Mouse (Mus musculus) layer of hippocampus, adult 6 months (tissue): ENCODE measurements around the gene Cyct. TPM values are rescaled to one million over a fixed set of nuclear protein-coding genes. Genes with fewer than 3 reads are reported as not detected.

Experiments used
- long read RNA-seq, 2 experiments: library from polyadenylated mRNA; unstranded; transcript quantifications; one replicate each; pipeline ENCODE4 v2.0.0; 2019 to 2020
- microRNA-seq: library from miRNA; unstranded; fragments of <30 nt; microRNA quantifications from one replicate; pipeline ENCODE4 v1.2.0, GENCODE M21; 2020
- polyA plus RNA-seq: library from polyadenylated mRNA; unstranded; fragments of <200 nt; fragmentation: Nextera tagmentation; gene quantifications from 2 replicates; pipeline ENCODE4 v1.2.3, GENCODE M21; 2021

Gene Cyct
- polyA plus RNA-seq = not detected in 2 replicates
- long read RNA-seq, experiment 1 = 0 reads
- long read RNA-seq, experiment 2 = 0 reads

DNA sequence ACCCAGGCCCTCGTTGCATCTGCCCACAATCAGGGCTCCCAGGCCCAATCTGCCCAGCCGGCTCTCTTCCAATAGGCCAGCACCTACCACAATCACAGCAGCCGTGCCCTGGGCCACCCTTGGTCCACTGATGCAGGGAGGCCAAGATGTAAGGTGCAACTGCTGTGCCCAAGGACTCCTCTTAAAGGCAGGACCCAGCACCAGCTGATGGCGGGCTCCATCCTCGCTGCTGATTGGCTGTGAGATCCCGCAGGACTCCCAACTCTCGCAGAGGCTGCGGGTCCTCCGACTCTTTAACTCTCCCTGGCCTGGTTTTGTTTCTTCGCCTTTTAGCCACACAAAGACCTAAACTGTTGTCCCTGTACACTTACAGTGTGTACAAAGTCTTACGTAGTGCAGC lies at the start of gene Cyct:
TSS of gene Cyct (minus strand) at position 225 of the 400 bp plus-strand sequence.

DNA sequence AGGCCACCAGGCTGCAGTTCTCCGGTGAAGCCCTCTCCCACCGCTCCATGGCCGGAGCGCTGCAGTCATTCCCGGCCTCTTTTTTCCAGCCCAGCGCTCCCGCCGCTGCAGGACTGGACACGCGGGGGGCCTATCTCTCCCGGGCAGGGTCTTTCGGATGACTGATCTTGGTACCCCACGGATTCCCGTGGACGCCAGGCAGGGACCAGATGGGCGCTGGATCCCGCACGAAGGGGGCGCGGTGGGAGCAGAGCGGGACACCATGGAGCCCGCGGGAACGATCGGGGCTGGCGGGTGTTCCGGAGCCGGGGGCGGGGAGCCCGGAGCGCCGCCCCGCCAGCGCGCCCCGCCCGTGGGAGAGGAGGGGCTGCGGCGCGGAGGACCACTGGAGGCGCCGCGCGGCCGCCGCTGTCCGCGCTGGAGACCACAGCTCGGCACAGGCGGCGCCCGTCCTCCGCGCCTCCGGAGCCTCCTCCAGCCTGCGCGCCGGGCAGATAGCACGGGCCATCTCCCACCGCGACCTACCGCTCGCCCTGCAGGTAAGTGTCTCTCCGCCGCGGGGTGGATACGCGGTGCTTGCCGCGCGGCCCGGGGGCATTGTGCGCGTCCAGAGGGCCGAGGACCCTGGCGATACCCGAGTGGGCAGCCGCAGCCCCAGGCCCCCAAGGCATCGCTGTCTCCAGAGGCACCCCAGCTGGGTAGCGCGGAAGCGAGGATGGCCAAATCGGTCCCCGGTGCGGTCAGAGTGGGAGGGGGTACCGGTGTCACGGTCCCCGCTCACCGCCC lies 46.1 kb upstream of the Cyct start, which contains the start of gene Osbpl6:
TSS of gene Osbpl6 (plus strand) at position 358 of the 786 bp plus-strand sequence.

GRCm38 (mm10) chr2:76369821-76370655 lies 9.8 kb upstream of the Cyct start, which contains the start of gene Rbm45:
Rbm45 (plus strand) TSS chr2:76369984.

DNA sequence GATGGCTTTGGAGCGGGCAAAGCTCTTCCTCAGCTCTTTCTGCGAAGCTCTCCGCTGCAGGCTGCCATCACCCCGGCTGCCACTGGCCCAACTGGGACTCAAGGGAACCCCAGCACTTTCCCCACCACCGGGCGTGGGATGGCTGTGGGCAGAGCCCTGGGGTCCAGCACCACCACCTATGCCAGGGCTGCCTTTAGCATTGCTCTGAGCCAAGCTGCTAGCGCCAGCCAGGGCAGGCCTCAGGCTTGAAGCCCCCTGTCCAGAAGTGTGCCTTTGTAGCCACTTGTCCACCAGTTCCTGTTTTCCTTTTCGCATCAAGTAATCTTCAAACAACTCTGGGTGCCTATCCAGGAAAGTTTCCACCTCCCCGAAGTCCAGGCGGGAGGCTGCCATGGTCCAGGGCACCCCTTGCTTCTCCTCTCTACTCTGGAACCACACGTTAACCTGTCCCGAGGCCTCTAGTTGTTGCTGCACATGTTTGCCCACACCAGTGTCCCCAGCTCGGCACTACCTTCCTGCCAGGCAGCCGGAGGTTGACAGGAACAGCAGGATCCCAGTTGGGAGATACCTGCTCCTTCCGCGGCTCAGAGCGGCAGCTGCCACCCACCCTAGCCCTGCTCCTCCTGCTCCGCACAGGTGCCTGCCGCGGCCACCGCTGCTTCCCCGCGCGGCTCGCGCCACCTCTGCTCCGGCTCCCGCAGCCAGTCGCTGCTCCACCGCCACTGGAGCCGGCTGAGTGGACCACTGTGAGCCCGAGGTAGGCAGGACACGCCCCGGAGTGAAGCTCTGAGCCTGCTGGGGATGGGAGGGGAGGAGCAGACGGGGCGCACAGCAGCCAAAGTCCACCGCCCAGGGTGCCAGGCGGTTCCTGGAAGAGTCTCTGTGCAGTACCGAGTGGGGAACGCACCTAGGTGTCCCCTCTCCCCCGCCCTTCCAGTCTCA lies 21.8 kb downstream of the Cyct start, which contains the start of gene Pde11a:
TSS of gene Pde11a (minus strand) at position 560 of the 942 bp plus-strand sequence.

Small RNA genes lying within 50 kb of the gene (microRNA-seq; reads per million reads assigned to microRNA genes)
- not detected for gene Gm44337

Other genes with a start within 250 kb of the Cyct start
- gene Pde11a, start 21.7 kb downstream of the Cyct start, polyA plus RNA-seq = 1.4 and 1.6 TPM in 2 replicates
- 9.3 and 14.9 TPM in 2 replicates for gene Rbm45, start 9.5 kb upstream of the Cyct start, polyA plus RNA-seq
- 21.0 and 27.6 TPM in 2 replicates for gene Osbpl6, start 46.1 kb upstream of the Cyct start, polyA plus RNA-seq